Mouse (Mus musculus) ES-E14 (cell line): Measurements from ENCODE around the gene Nhlrc4. TPM values are rescaled to one million over a fixed set of nuclear protein-coding genes. Genes with fewer than 3 reads are reported as not detected.

ENCODE experiments used
- DNase-seq: peaks from one replicate; pipeline ENCODE4 v3.0.0-alpha.2; 2013; ENCODE audit warnings: low read depth, low spot score
- H3K27ac ChIP-seq: 2 replicates; pipeline ENCODE4 v1.5.1; 2012; ENCODE audit warnings: low read depth, mild to moderate bottlenecking, low read length, moderate library complexity, mixed read lengths; ENCODE audit not compliant: poor library complexity, insufficient read depth, severe bottlenecking
- H3K36me3 ChIP-seq: 2 replicates; pipeline ENCODE4 v1.6.1; 2012; ENCODE audit warnings: mild to moderate bottlenecking, low read length, moderate library complexity, mixed read lengths; ENCODE audit not compliant: control insufficient read depth, poor library complexity, insufficient read depth, severe bottlenecking
- H3K4me1 ChIP-seq, 2 experiments: fragments of 150-350 bp in 1 of 2; sonication (generic) in 1 of 2; 2 replicates each; pipeline ENCODE4 v1.6.1; 2012; ENCODE audit warnings: low read length in 2 of 2, mild to moderate bottlenecking in 1 of 2, mixed read lengths in 1 of 2; ENCODE audit not compliant: control insufficient read depth in 2 of 2, insufficient read depth in 2 of 2, poor library complexity in 1 of 2
- H3K4me3 ChIP-seq, 2 experiments: fragments of 150-350 bp in 1 of 2; sonication (generic) in 1 of 2; 2 replicates each; pipeline ENCODE4 v1.5.1; 2012; ENCODE audit warnings: low read length in 2 of 2, low read depth in 1 of 2, mild to moderate bottlenecking in 1 of 2, mixed read lengths in 1 of 2; ENCODE audit not compliant: insufficient read depth in 1 of 2, poor library complexity in 1 of 2, severe bottlenecking in 1 of 2
- H3K9ac ChIP-seq: 2 replicates; pipeline ENCODE4 v1.6.1; 2012; ENCODE audit warnings: low read depth, mild to moderate bottlenecking, low read length, mixed read lengths; ENCODE audit not compliant: poor library complexity, insufficient read depth, severe bottlenecking
- H3K9me3 ChIP-seq: fragments of 150-350 bp; sonication (generic); 2 replicates; pipeline ENCODE4 v1.6.1; 2012; ENCODE audit warnings: low read depth, mild to moderate bottlenecking, low read length; ENCODE audit not compliant: control insufficient read depth, insufficient read depth
- CHD2 ChIP-seq: IDR thresholded peaks from 2 replicates; pipeline ENCODE4 v1.6.1; 2014; ENCODE audit warnings: mild to moderate bottlenecking, low read depth, low read length, inconsistent platforms
- HCFC1 ChIP-seq: IDR thresholded peaks from 2 replicates; pipeline ENCODE4 v1.6.1; 2012; ENCODE audit warnings: low read length, inconsistent platforms, borderline replicate concordance; ENCODE audit not compliant: insufficient read depth
- MAFK ChIP-seq: IDR thresholded peaks from 2 replicates; pipeline ENCODE4 v1.6.1; 2014; ENCODE audit warnings: mild to moderate bottlenecking, low read depth, low read length, inconsistent platforms; ENCODE audit not compliant: insufficient read depth
- ZC3H11A ChIP-seq: IDR thresholded peaks from 2 replicates; pipeline ENCODE4 v1.6.1; 2012; ENCODE audit warnings: low read depth, mild to moderate bottlenecking, inconsistent platforms, low read length, borderline replicate concordance
- ZNF384 ChIP-seq: IDR thresholded peaks from 2 replicates; pipeline ENCODE4 v1.6.1; 2012; ENCODE audit warnings: low read depth, low read length, inconsistent platforms
- in situ Hi-C, 2 experiments: fragments of 600-800 bp; cut with MboI; formaldehyde crosslinking; loops; one replicate each; pipeline ENCODE4 v1.15.1; 2025; ENCODE audit warnings: low sequenced_read_pairs in 2 of 2, inconsistent platforms in 1 of 2; ENCODE audit not compliant: unreplicated experiment in 2 of 2
- total RNA-seq: library from RNA; depleted of rRNA; stranded (reverse); fragments of 300-350 nt; gene quantifications from 2 replicates; pipeline ENCODE4 v1.2.3, GENCODE M21; 2012

Nhlrc4 gene
- total RNA-seq, 1 experiment, result 0.18 TPM

DNA sequence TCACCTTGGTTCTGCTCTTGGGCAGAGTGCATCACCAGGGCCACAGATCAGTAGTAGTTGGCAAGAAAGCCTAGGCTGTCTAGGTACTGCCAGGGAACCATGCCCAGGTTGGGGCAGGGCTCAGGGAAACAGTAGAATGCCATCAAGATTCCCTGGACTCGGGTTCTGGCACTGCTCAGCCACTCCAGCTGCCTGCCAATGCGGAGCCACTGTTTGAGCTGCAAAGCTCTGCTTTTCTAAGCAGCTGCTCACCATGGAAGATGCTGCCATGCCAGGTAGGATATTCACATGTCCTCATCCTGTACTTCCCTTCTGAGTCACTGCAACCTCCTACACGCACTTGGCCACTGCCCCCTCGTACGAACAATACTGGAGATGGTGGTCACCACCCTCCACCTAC is 36.1 kb upstream of the Nhlrc4 start:
- Histone ChIP-seq H3K36me3 (no peaks in the 10 kb centered on the region), H3K9me3 (no peaks in the 10 kb centered on the region)
- in situ Hi-C loops, result no loop called here

DNA sequence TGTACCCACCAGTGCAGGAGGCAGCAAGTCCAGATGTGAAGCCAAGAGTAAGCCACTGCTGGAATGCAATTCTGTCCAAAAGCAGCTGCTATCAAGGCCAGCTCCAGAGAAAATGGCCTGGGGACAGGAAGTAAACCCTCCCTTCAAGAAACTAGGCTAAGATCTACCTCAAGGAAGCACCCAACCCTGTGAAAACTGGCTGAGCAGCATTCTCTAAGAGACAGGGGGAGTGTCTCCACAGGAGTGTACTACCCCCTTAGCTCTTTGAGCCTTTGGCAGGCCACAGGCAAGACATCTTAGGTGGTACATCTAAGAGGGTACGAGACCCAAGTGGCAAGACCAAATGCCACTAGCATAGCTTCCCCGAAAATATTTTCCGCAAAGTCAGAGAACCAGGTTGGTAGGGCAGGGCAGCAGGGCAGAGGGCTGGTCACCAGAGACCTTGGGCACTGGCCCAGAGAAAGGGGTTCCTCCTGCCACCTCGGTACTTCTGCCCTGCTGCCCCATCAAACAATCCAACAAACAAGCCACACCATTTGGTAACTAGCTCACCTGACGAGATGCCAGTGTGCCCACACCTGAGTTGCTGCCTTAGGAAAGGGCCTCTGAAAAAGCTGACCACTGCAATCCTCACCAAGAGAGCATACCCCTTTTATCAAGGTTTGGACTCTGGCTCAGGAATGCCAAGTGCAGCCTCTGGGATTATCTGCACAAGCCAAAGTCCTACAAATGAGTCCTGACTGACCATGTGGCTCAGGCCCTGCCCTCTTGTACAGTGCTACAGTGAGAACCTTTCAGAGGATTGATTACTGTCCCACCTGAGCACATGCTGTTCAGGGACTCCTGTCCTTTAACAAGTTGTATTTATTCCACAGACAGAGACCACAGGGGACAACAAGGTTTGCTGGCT is 35.3 kb upstream of the Nhlrc4 start:
- TF ChIP-seq CHD2, result no peak
- no peak for TF ChIP-seq HCFC1
- no peaks in the 10 kb centered on the region for H3K9me3 ChIP-seq
- H3K9ac ChIP-seq, result no peak overlapping the region
- H3K4me1 ChIP-seq, result peaks cover 5% of the 10 kb centered on the region in 2 experiments; a peak in 2 of 4 replicates
- DNase-seq, result no peak
- in situ Hi-C loops, result no loop called here
- no peaks in the 10 kb centered on the region for H3K36me3 ChIP-seq
- H3K4me3 ChIP-seq, result no peak overlapping the region
- no peak overlapping the region for H3K27ac ChIP-seq

More for the DNA sequence above, 36.1 kb upstream of the Nhlrc4 start:
- H3K4me1 ChIP-seq, result peaks cover 5% of the 10 kb centered on the region in 2 experiments; a peak in 2 of 4 replicates
- H3K27ac ChIP-seq, result no peak overlapping the region
- no peak overlapping the region for H3K4me3 ChIP-seq
- TF ChIP-seq HCFC1, result no peak
- no peak for TF ChIP-seq ZC3H11A
- TF ChIP-seq MAFK, result no peak
- no peak for TF ChIP-seq CHD2
- TF ChIP-seq ZNF384, result no peak
- no peak for DNase-seq
- H3K9ac ChIP-seq, result no peak overlapping the region

DNA sequence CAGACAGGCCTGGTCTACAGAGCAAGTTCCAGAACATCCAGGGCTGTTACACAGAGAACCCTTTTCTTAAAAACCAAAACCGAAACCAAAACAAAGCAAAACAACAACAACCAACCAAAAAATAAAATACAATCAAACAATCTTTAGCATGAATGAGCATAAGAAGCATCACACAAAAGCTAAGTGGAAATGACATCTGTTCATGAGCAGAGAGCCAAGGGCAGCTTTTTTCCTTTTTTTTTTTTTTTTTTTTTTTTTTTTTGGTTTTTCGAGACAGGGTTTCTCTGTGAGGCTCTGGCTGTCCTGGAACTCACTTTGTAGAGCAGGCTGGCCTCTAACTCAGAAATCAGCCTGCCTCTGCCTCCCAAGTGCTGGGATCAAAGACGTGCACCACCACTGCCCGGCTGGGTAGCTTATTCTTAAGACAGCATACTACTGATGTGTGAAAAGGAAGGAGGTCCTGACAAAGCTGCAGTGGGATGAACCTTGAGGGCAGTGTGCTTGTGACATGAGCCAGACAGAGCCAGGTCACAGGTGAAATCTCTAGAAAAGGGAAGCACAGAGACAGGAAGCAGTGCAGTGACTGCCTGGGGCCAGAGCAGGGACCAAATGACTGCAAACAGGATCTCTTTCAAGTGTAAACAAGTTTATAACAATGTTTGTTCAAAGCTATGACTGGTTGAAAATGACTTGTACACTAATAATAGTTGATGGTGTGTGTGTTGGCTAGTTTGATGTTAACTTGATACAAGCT is 26.4 kb upstream of the Nhlrc4 start:
- Histone ChIP-seq H3K4me3 (no peak overlapping the region), H3K36me3 (no peaks in the 10 kb centered on the region), H3K9me3 (no peaks in the 10 kb centered on the region), H3K4me1 (no peaks in the 10 kb centered on the region), H3K9ac (no peak overlapping the region), H3K27ac (no peak overlapping the region)
- TF ChIP-seq HCFC1 (no peak), MAFK (no peak), ZC3H11A (no peak), ZNF384 (no peak), CHD2 (no peak)
- no peak for DNase-seq
- in situ Hi-C loops, result no loop called here

DNA sequence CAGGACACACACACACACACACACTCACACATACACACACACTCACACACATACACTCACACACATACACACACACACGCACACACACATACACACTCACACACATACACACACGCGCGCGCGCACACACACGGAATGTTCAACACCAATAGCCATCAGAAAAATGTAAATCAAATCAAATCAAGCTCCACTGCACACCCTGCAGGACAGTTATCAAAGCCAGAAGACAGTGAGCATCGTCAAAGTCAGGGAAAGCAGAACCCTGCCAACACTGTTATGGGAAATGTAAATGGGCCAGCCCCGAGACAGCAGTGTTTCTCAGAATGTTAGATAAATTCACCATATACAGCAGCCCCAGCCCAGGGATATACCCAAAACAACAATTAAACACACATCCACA is 25.7 kb upstream of the Nhlrc4 start:
- H3K9me3 ChIP-seq, result no peaks in the 10 kb centered on the region
- in situ Hi-C loops, result no loop called here
- no peak for DNase-seq
- no peaks in the 10 kb centered on the region for H3K36me3 ChIP-seq
- H3K27ac ChIP-seq, result no peak overlapping the region
- no peak overlapping the region for H3K4me3 ChIP-seq
- TF ChIP-seq ZC3H11A (no peak), CHD2 (no peak), MAFK (no peak), ZNF384 (no peak), HCFC1 (no peak)
- no peaks in the 10 kb centered on the region for H3K4me1 ChIP-seq
- no peak overlapping the region for H3K9ac ChIP-seq
